Mouse (Mus musculus): ENCODE measurements around the gene Nova2.

Nova2 gene

DNA sequence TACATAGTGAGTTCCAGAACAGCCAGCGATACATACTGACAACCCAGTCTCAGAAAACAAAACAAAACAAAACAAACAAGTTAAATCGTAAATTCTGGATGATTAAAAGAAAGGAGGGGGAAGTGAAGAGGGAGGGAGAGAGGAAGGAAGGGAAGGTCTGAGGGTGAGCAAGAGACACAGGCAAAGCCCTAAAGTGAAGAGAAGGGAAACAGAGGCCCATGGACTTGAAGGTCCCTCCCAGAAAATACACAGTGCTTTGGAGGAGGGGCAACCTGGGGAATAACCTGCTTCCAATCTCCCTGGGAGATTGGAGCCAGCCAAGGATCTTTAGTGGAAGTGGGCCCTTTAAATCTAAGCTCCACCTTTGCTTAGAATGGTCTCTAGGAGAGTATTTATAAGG, 61.4 kb downstream of the Nova2 start, which contains the start of gene Nanos2:
TSS of gene Nanos2 (plus strand) at position 301 of the 400 bp plus-strand sequence.
- no peak for DNase-seq (ENCODE audit: low read depth)

DNA sequence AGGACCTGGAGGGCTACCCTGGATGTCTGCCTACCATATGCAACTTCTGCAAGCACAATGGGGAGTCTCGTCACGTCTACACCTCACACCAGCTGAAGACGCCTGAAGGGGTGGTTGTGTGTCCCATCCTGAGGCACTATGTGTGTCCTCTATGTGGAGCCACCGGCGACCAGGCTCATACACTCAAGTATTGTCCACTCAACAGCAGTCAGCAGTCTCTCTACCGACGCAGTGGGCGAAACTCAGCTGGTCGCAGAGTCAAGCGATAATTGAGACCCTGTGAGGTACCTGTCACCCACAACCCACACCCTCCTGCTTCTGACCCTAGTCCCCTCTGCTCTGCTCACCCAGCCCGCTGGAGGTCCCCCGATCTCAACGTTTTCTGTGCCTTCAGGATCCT, 62.1 kb downstream of the Nova2 start:
- no peak for DNase-seq (ENCODE audit: low read depth)

DNA sequence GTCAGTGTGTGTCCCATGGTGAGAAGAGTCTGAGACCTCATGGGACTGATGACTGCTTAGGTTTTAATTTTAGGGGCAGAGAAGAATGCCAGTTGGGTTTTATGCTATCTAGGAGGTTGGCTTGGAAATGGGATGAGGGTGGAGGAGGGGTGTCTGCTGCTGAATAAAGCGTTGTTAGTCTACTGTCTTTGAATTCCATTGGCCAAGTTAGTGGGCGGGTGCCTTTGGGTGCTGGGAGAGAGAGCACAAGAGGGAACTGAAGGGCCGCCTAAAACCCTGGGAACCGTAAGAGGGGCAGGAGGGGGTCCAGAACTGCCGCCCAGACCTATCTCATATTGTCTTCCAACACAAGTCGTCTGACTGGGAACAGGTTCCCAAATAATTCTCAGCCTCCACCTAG, 63.1 kb downstream of the Nova2 start:
- DNase-seq (ENCODE audit: low read depth) = no peak

DNA sequence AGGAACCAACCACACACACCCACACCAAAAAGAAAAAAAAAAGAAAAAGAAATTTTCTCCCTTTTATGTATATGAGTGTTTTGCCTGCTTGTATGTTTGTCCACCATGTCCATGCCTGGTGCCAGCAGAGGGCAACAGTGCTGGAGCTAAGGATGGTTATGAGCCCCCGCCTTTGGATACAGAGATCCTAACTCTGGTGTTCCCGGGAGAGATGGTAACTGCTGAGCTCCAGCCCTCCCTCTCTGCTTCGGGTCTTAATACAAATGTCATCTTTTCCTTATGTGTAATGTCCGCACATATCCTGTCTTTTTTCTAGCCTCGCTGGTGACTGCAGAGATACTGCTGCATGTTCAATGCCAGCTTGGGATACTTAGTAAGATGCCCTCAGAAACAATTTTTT, 64.3 kb downstream of the Nova2 start:
- no peak for DNase-seq (ENCODE audit: low read depth)

DNA sequence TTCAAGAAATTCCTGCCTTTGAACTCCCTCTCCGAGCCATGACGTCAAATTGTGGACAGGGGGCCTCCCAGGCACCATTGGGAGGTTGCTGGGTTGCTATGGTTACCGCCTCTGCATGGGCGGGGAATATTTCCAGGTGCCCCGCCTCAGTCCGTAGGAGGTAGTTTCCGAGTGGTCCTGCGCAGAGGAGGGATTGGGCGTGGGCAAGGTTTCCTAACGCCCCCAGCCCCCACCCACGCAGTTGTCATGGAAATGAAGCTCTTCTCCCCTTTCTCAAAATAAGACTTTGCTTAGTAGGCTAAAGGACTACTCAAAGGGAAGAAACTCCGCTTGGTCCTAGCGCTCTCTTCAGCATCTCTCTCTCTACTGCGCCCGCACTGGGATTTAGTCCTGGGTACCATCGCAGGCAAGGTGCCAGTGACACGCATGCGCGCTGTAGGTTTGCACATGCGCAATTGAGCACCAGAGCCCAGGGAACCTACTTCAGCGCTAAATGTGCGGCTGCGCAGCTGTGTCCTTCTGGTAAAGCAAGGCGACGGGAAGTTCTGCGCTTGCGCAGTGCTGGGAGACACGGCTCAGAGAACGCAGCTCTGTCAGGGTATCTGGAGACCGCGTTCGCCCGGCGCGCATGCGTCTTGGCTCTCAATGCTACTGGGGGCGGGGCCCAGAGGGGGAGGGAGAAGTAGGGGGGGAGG, 65.1 kb downstream of the Nova2 start, which contains the start of gene Mypop:
TSS of gene Mypop (plus strand) at position 645 of the 695 bp plus-strand sequence.
- peak; percentile 100 for DNase-seq (ENCODE audit: low read depth)

DNA sequence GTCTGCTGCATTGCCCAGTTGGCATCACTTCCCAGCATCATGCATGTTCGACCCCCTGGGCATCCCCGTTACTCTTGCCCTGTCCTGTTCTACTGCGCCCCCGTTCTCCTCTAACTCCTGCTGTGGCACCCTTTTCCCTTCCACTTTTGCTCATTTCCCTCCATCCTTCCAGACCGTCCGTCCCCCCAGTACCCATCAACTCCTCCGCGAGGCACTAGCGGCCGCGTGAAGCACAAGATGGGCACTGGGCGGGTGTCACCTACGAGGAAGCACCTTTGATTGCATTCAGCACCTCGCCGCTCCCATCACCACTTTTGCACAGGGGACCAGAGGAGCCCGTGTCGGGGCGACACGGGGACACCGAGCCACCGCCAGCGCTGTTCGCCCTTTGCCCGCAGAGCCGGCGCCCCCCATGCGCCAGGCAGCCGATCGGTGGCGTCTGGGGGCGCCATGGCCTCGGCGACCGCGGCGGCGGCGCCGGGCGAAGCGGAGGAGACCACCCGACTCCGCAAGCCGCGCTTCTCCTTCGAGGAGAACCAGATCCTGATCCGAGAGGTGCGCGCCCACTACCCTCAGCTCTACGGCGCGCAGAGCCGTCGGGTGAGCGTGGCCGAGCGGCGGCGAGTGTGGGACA, 66.1 kb downstream of the Nova2 start:
- peak; percentile 59 for DNase-seq (ENCODE audit: low read depth)

DNA sequence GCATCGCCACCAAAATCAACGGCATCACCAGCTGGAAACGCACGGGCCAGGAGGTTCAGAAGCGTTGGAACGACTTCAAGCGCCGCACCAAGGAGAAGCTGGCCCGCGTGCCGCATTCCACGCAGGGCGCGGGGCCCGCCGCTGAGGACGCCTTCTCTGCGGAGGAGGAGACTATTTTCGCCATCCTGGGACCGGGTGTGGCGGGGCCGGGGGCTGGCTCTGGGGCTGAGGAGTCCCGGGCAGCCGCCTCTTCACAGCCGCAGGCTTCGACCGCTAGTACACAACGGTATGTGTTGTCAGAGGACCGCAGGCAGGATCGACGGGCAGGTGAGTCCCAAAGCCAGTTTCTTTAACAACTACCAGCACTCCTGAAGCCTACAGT, 66.6 kb downstream of the Nova2 start:
- DNase-seq (ENCODE audit: low read depth) = peak; percentile 39

DNA sequence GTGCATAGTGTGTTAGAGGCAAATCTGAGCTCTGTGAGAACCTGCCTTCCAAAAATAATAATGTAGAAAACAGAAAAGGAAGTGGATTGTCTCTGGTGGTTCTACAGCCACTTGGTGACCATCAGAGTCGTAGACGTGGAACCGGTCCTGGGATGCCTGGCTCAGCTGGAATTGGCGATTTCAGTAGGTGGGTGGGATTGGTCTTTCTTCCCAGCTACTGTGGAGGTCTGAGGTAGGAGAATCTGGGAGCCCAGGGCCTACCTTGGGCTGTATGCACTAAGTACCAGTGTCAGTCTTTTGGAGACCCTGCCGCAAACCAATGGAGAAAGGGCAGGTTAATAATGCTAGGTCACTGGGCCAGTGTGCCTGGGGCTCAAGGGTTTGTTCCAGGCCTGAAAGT, 67.3 kb downstream of the Nova2 start:
- no peak for DNase-seq (ENCODE audit: low read depth)

DNA sequence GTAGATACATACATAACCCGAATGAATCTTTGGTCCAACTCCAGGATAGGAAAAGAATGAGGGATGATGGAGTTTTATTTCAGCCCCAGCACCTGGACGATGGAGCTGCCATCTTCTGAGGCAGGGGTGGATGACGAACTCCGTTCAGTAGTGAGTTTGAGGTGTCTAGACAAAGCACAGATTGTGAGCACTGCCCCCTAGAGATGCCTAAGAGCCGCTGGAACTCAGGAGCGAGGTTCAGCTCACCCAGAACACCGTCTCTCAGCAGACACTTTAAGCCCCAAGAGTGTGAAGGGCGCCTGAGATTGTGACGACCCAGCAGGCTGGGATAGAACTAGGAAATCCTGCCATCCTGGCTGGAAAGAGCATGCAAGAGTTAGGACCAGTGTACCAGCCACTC, 73.1 kb downstream of the Nova2 start:
- no peak for DNase-seq (ENCODE audit: low read depth)

DNA sequence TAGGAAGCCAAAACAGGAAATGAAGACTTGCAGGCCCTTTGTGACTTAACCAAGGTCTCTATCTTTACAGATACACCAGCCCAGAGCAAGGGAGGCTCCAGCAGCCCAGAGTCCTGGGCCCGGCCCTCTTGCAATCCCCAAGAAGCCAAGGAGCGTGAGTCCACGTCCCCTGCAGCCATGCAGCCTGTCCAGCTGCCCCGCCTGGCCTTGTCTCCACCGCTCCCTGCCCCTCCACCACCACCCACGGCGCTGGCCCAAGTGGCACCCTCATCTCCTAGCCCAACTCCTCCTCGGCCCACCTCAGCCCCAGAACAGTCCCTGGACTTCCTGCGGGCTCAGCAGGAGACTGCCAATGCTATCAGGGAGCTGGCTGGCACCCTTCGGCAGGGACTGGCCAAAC, 74.7 kb downstream of the Nova2 start:
- DNase-seq (ENCODE audit: low read depth) = peak; percentile 46

DNA sequence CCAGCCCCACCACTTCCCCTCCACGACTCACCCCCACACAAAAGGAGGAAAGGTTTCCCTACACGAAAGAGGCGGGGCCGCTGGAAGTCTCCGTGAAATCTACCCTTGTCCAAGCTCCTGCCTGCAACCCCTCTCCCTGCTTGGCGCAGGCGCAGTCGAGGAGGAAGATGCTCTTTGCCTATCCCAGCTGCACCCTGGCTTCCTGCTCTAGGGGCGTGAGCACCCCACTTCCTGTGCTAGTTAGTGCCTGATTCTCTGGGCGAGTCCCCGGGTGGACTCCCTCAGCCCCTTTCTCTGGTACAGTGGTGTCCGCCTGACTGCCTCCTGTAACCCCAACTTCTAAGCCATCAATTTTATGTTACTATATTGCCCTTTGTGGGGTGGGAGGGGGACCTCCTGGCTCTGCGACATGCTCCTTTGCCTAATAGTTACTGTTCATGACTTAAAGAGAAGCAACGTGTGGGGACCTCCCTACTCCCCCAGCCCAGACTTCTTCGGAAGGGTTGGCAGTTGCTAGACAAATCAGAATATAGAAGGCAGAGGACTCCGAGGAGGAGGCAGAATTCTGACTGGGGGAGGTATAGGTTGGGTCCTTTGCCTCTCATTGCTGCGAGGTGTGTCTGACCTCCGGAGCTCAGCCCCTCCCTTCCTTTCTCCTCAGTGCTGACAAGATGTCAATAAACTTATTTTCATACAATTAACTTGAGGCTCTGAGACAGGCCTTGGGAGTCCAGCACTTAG, 75.5 kb downstream of the Nova2 start:
- peak; percentile 93 for DNase-seq (ENCODE audit: low read depth)

DNA sequence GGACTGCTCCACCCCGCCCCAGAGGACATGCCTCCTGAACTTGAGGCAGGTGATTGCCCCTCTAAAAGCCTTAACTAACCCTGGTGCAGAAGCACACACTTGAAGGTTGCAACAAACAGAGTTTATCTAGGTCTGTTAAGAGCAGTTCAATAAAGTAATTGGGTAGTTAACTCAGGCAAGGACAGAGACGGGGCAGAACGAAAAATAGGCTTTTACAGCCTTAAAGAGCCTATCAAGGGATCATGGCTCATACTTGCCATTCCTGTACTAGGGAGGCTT, 76.1 kb downstream of the Nova2 start:
- no peak for DNase-seq (ENCODE audit: low read depth)

DNA sequence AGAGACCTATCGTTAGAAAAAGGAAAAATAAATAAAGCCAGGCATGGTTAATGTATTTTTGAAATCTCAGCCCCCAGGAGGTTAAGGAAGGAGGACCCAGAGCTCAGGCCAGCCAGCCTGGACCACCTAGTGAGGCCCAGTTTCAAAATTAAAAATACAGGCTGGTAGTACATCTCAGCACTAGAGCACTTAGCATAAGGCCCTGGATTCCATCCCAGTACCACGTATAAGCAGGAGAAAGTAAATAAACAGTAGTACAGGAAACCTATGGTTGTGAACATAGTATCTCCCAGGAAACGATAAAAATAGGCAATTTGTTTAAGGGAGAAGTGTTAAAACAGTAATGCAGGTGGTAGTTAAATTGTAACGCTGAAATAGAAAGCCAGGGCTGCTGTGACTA, 76.4 kb downstream of the Nova2 start:
- no peak for DNase-seq (ENCODE audit: low read depth)

DNA sequence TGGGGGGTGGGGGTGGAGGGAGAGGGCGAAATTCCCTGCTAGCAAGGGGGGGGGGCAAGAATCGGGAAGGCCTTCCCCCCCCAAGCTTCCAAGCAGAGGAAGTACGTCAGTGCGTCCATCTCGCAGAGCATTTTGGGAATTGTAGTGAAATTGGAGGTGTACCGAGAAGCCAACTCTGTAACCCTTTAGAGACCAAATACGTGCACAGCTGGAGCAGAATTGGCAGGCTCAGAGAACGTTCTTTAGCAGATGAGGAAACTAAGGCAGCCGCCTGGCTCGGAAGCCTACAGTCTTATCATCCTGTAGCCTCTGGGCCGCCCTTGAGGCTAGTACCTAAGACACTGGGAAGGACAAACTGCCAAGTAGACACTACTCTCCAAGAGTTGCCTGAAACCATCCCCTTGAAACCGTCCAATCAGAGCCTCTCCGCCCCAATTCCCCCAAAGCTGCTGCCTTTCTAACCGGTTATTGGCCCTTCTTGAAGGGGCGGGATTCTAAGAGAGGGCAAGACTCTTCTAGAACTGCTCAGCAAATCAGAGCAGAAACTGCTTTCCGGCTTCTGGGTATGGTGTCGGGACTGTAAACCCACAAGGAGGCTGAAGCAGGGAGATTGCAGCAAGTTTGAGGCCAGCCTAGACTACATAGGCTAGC, 77.3 kb downstream of the Nova2 start:
- DNase-seq (ENCODE audit: low read depth) = peak; percentile 91

DNA sequence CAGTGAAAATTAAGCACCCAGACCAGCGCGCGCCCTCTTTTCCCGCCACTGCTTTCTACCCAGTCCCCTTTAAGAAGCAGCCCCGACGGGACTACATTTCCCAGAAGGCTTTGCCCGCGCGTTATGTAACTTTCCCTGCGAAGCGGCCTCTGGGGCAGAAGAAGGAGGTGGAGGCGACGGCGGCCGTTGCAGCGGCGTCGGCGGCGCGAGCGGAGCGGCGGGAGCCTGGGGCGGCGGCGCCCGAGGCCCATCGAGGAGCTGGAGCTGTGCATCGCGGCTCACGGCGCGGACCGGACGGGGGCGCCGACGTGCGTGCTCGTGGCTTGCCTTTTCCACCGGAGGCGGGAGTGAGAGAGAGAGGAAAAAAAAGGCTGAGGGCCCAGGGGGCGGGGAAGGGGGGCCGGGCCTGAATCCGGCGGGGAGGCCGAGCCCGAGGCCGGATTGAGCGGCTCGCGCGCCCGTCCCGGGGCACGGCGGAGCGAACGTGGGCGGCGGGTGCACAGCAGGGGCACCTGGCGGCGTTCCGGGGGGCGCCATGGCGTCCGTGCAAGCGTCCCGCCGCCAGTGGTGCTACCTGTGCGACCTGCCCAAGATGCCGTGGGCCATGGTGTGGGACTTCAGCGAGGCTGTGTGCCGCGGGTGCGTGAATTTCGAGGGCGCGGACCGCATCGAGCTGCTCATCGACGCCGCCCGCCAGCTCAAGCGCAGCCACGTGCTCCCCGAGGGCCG, 78.4 kb downstream of the Nova2 start, which contains the start of gene Irf2bp1:
TSS of gene Irf2bp1 (plus strand) at position 143 of the 729 bp plus-strand sequence.
- DNase-seq (ENCODE audit: low read depth) = peak; percentile 96

DNA sequence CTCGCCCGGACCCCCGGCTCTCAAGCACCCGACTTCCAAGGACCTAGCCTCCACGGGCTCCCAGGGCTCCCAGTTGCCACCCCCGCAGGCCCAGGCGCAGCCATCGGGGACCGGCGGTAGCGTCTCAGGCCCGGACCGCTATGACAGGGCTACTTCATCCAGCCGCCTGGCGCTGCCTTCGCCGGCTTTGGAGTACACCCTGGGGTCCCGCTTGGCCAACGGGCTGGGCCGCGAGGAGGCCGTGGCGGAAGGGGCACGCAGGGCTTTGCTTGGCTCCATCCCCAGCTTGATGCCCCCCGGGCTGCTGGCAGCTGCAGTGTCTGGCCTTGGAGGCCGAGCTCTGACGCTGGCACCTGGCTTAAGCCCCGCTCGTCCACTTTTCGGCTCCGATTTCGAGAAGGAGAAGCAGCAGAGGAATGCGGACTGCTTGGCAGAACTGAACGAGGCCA, 79.0 kb downstream of the Nova2 start:
- no peak for DNase-seq (ENCODE audit: low read depth)

DNA sequence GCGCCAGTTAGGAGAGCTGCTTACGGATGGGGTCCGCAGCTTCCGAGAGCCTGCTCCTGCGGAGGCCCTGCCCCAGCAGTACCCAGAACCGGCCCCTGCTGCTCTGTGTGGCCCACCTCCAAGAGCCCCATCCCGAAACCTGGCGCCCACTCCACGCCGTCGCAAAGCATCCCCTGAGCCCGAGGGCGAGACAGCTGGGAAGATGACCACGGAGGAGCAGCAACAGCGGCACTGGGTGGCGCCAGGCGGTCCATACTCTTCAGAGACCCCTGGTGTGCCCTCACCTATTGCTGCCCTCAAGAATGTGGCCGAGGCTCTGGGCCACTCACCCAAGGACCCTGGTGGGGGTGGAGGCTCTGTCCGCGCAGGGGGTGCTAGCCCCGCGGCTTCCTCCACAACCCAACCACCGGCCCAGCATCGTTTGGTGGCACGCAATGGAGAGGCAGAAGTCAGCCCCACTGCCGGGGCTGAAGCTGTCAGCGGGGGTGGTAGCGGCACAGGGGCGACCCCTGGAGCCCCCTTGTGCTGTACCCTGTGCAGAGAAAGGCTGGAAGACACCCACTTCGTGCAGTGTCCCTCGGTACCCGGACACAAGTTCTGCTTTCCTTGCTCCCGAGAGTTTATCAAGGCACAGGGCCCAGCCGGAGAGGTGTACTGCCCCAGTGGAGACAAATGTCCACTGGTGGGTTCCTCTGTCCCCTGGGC, 79.9 kb downstream of the Nova2 start:
- DNase-seq (ENCODE audit: low read depth) = no peak

DNA sequence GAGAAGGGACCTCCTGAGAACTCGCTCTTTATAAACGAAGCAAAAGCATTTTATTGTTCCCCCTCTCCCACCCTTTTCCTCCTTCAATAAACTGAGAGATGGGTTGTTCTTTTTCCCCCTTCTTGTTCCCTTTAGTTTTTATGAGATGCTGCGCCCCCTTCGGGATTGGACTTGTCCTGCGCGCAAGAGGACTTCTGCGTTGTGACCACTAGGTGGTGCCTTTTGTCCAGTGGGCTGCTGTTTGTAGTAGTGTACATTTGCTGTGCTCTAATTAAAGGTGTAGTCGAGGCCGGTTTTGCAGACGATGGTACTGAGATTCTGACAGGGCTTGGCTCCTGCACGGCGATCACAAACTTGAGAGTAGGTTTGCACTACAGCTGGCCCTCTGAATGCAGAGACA, 80.8 kb downstream of the Nova2 start:
- peak; percentile 92 for DNase-seq (ENCODE audit: low read depth)

DNA sequence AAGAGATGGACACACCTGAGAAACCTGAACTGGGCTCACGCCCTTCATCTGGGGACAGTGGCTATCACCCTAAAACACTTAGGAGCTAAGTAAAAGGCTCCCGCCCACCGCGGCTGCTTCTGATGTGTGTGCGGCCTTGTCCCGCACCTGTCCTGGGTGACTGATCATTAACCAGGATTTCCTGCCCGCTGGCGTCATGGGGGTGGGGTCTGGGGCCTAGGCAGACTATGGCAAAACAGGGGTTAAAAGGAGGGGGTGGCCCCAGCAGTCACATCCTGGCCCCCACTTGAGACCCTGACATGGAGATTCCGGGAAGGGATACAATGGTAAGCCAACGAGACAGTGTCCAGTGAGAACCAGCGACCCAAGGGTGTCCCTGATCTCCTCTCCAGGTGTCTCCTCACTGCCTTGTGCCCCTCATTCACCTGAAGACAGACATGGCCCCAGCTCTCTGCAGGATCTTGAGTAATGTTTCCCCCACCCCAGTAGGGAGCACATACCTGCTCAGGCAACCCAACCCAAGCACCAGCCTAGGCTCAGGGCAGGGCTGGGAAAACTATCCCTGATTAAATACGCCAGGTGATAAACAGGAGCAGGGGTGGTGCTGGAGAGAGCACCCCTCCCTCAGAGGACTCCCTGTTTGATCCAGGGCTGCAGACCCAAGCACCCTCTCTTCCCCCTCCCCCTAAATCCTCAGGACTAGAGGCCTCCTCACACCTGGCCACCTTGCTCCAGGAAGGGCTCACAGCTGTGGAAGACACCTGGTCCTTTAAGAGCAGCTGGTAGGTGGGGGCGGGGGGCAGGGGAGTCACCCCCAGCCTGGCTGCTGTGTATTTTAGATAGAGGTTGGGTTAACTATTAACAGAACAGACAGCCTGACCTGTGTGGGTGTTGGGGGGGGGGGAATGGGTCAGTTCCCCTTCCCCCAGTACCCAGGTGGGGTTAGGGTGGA, 81.6 kb downstream of the Nova2 start:
- DNase-seq (ENCODE audit: low read depth) = no peak

DNA sequence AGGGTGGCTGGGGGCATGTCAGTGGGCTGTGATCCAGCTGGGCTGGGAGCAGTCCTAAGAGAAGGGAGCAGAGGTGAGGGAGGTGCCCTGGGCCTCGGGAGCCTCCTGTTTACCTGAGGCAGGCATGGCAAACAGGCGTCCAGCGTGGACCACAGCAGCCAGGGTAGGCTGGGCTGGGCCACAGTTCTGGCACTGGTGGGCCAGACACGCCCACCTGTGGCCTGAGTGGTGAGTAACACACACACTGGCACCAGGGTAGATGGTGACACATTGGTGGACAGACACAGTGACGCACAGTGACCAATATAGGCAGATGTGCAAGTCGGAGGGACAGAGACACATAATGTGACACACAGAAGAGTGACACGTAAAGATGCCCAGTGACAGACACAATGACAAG, 84.9 kb downstream of the Nova2 start:
- DNase-seq (ENCODE audit: low read depth) = no peak
